Mouse (Mus musculus) liver, embryonic 14.5 days (tissue): ENCODE measurements around the gene Fam49a.

ENCODE experiments used
- CTCF ChIP-seq: IDR thresholded peaks from 2 replicates; pipeline ENCODE4 v1.5.1; 2016; ENCODE audit warnings: antibody characterized with exemption, low read depth, control low read depth
- EP300 ChIP-seq: IDR thresholded peaks from 2 replicates; pipeline ENCODE4 v1.6.1; 2016; ENCODE audit warnings: antibody characterized with exemption, low read depth

DNA sequence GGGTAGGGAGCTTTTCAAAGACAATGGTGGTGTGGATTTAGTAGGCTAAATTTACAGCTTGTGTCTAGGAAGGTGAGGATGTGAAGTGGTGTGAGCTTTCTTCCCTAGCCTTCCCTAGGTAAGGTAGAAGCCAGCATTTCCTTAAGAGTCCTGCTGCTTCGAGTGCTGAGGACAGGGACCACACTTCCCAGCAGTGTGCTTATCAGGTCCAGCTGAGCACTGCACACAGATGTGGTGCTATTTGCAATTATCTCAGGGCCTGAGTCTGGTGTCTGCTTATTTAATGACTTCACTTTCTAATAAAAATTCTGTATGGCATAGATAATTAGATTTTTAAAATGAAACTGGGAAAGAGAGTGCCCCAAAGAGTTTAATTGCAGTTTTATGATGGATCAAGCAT is 4.6 kb downstream of the Fam49a start:
- TF ChIP-seq CTCF (no peak), EP300 (no peak)
